Mouse (Mus musculus): ENCODE data around the gene Iars.
A peak's percentile ranks its signal among the peaks of the same experiment; 100 is the strongest.

The Iars gene

DNA sequence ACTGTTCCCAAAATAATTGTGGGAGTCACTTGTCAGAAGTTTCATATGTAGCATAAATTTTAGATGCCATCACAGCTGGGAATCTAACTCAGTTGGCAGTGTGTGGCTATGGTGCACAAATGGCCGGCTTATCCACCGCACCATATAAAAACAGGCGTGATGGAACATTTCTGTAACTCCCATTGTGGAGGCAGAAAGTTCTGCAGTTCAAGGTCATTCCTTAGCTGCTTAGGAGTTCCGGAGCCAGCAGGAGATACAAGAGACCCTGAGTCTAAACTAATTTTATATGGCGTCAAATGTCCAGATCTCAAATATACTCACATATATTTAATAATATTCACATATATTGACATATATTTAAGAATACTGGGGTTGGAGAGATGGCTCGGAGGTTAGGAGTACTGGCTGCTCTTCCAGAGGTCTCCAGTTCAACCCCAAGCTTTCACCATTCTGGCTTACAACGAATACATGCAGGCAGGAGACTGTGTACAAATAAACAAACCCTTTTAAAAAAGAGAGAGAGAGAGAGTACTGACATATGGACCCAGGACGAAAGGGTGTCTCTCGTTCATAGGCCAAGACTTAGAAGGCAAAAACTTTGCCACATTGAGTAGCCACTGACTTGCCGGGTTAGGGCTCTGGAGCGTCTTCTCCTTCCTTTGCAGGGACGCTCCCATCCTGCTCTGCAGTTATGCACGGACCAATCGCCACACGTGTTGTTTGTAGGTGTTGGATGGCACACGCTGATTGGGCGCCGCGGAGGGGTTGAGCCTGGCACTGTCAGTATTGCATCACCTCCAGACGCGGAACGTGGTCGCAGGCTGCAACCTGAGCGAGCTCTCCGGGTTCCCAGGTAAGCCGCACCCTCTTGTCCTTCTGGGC is at the start of gene Iars:
Gene Iars (plus strand): TSS at position 750 of the 882 bp plus-strand sequence.
- DNase-seq: peak; percentile 98

DNA sequence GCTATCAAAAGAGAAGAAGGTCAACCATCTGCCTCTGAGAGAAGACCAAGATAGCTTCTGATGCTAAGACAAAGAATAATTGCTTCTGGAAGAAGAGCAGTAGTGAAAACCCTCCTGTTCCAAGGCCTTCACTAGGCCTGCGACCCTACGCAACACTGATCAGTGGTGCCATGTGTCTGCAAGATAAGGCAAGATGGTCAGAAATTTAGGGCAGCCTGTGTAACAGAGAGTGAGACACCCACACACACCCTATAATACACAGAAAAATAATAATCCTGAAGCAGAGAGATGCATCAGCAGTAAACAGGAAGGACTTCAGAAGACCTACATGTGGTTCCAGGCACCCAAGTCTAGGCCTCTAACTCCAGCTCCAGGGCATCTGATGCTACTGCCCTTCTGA is 41.9 kb upstream of the Iars start:
- DNase-seq: no peak

- DNase-seq: no peak
These were observed 39.2 kb upstream of the Iars start for GRCm38 (mm10) chr13:49642650-49643049.

DNA sequence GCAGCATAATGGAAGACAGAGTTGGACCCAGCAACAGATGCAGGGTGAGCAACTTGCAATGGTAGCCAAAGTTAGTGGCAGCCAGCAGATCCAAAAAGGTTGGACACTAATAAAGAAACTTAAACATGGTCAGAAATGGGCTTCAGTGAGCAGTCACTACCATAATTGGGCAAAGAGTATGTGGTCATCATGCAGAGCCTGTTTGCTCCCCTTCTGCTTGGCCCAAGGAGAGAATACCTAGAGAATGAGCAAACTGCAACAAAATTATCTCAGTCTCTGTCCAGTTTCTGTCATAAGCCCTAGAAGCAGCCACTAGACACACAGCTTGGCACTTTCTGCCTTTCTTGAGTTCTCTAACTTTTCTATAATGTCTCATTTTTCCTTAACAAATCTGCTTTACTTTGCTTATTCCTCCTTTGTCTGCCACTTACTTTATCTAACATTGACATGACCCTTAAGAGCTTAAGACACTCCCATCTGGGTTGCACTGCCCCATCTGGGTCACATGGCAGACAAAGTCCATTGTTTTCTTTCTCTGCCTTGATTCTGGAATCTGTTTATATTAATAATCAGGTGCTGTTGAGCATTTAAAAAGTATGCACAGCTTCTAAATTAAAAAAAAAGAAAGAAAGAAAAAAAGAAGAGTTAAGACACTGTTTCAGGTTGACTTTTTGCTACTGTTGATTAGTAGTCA is 38.1 kb upstream of the Iars start:
- no peak for DNase-seq

GRCm38 (mm10) chr13:49644731-49645529 is 37.0 kb upstream of the Iars start:
- no peak for DNase-seq

DNA sequence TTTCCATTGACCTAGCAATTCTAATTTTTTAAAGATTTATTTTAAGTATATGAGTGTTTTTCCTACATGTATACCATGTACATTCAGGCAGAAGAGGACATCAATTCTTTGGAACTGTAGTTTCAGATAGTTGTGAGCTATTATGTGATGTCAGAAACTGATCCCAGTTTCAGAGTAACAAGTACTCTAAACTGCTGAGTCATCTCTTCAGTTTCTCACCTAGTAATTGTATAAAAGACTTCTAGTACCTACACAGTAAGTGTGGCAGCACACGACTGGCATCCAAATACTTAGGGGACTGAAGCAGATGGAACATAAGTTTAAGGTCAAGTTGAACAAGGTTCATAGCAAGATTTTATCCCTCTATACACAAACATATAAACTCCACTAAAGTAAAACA is 35.9 kb upstream of the Iars start:
- DNase-seq: no peak

GRCm38 (mm10) chr13:49651136-49651535 is 30.8 kb upstream of the Iars start:
- DNase-seq: no peak

GRCm38 (mm10) chr13:49651781-49652351 is 30.0 kb upstream of the Iars start:
- DNase-seq: no peak

GRCm38 (mm10) chr13:49652481-49653179 is 29.3 kb upstream of the Iars start, which contains the start of the genes Cenpp and Nol8:
Gene Cenpp (minus strand): TSS chr13:49652785.
Gene Nol8 (plus strand): TSS chr13:49653078.
- peak; percentile 100 for DNase-seq

- no peak for DNase-seq
These were observed 28.7 kb upstream of the Iars start for GRCm38 (mm10) chr13:49653180-49653541.

DNA sequence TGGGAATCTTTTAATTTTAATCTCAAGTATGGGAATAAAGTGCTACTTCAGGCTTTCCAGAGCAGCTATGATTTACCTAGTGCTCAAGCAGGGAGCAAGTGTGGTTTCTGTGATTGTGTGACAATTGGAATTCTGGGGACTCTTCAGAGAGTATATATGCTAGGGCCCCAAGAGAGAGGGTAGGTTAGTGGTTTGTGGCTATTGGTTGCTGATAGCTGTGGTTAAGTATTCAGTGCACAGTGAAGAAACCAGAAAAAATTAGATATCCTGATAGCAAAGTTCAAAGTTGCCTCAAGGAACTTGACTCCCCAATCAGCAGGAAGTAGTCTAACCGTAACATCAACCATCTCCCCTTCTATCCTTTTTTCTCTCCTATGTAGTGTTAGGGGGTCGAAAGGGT is 4.1 kb upstream of the Iars start:
- DNase-seq: no peak

GRCm38 (mm10) chr13:49682233-49682846 is 440 bp downstream of the Iars start:
- peak; percentile 10 for DNase-seq

GRCm38 (mm10) chr13:49684266-49684665 is 2.4 kb downstream of the Iars start:
- no peak for DNase-seq

- no peak for DNase-seq
These were observed 9.2 kb downstream of the Iars start for GRCm38 (mm10) chr13:49691056-49691455.

DNA sequence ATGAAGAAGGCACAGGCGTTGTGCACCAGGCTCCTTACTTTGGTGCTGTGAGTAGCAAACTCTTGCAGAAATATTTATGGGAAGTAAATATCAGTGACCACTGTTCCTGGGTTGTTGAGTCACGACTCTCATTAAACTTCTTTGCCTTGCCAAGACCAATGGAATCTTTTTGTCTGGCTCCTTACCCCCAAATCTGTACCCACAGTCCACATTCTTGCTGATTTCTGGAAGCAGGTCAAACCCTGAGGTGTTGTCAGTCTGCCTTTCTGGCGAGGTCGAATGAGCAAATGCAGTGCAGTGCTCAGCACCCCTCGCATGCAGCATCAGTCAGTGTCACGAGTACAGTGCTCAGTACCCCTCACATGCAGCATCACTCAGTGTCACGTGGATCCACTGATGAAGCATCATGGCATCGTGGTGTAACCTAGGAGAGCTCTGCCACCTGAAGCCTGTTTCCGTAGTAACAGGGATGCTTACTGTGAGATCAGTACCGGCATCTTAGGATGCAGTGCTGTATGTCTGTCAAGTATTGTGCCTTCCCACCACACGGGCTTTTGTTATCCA is 21.4 kb downstream of the Iars start:
- DNase-seq: no peak

- no peak for DNase-seq
These were observed 24.3 kb downstream of the Iars start for GRCm38 (mm10) chr13:49706032-49706690.

DNA sequence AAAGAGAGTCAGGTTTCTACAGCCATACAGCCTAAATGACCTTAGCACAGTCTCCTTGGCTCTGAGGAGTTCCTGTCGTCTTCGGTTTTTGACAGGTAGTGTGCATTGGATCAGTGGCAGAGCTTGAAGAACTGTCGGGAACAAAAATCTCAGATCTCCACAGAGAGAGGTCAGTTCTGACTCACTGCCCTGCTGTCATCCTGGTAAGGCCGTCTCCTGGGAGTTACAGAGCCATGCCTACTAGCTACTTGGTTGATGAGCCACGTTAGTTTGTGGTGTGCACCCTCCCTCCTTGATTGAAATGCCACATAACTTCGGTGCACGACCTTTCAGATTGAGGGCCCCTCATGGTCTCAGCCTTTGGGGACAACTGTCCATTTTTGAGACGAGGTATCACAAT is 26.4 kb downstream of the Iars start:
- DNase-seq: no peak

DNA sequence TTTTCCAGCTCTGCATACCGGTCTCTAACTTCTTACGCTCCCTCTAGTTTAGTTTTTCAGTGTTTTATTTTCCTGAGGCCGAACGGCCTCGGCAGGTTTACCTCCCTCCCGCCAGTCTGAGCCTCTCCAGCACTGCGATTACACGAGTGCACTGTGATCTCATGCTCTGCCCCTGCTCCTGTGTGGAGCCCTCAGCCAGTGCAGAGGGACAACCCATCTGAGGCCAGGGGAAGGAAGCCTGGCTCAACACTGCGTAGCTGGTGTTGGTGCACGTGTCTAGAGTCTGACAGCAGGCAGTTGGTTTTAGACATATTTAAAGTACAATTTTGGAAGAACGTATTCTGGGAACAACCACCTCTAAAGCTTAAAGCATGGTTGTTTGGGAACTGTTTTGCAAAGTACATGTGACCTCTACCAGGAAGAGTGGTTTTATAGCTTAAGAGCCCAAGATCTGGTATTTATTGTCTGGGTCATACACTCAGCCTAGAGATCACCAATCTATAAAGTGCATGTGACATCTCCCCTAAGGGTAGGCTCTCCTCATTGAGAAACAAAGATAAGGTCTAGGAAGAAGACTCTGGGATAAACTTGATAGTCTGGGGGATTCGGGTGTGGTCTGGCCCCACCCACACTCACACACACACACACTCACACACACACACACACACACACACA is 30.3 kb downstream of the Iars start:
- no peak for DNase-seq

GRCm38 (mm10) chr13:49719310-49719709 is 37.4 kb downstream of the Iars start:
- no peak for DNase-seq

- DNase-seq: no peak
These were observed 54.5 kb downstream of the Iars start for GRCm38 (mm10) chr13:49736430-49736829.
